Mouse (Mus musculus) C2C12 (cell line): Measurements from ENCODE around the gene Prkaa1.

Experiments
- CTCF ChIP-seq: IDR thresholded peaks from one replicate; pipeline ENCODE4 v1.5.1; 2011; ENCODE audit not compliant: control insufficient read depth, insufficient read depth, insufficient read length
- FOSL1 ChIP-seq: IDR thresholded peaks from one replicate; pipeline ENCODE4 v1.8.0; 2011; ENCODE audit warnings: mild to moderate bottlenecking, low read length; ENCODE audit not compliant: poor library complexity, insufficient read depth, severe bottlenecking
- MAX ChIP-seq: IDR thresholded peaks from one replicate; pipeline ENCODE4 v1.6.1; 2011; ENCODE audit warnings: mild to moderate bottlenecking, control low read depth
- USF1 ChIP-seq: IDR thresholded peaks from one replicate; pipeline ENCODE4 v1.6.1; 2011; ENCODE audit warnings: low read depth, mild to moderate bottlenecking, control low read depth, moderate library complexity

DNA sequence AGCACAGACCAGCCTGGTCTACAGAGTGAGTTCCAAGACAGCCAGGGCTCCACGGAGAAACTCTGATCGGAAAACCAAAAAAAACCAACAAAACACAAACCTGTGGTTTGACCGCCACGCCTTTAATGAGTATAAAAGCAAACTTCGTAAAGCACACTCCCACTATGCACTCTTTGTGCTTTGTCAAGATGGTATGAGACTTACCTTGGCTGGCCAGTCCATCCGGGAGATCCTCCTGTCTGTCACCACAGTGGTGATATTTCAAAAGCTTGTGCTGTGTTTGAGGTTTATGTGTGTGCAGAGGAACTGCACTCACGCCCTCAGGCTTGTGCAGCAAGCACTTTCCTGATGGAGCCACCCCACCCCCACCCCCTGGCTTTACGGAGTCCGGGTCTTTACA lies 61.6 kb downstream of the Prkaa1 start:
- TF ChIP-seq CTCF (no peak), MAX (no peak), FOSL1 (no peak), USF1 (no peak)
